8 mouse cellular contexts compared by ENCODE assay signal in the genomic region with DNA sequence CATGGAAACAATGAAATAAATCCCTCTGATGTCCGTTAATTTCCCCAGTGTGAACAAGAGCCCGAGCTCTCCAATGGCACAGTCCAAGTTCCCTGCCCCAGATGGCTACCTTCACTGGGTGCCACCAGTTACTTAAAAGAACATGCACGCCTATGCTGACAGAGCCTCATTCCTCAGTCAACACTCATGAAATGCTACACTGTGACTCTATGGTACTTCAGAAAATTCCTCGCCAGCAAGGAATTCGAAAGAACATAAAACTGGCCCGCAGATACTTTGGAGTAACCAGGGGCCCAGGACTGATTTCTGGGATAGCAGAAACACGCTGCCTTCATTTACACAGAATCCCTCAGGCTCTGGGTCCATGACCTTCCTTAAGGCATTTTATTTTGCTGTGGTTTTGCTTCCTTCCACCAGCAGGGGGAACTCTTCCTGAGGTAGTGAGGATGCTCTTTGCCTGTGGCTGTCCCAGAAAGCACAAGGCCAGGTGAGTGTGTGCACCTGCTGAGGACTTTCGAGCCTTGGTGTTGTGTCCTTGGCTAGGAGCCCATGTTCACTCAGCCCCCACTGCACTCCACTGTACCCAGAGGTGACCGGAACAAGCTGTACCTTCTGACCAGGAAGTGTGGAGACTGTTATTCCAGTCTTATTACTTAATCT.
A peak's percentile ranks its signal among the peaks of the same experiment; 100 is the strongest.
DNase-seq lines count a peak whose midpoint lies in the region; ATAC-seq and TF ChIP-seq lines count a peak whose summit lies in the region.
"Had no signal": no experiment of that assay in that cellular context is flagged by ENCODE, and none has a peak within 500 bp of the region (broad histone marks: within the 10 kb centered on the region; RNA-seq: fewer than 3 reads in every experiment).

No protein-coding gene starts in this region.

- no peak for TF ChIP-seq EP300 in ES-Bruce4 (IDR thresholded peaks at IDR 0.05; ENCODE audit: insufficient read depth, low read depth, low read length)

- no peak overlapping the region for H3K27ac ChIP-seq in ES-Bruce4 (ENCODE audit: insufficient read depth, low read length)
- no peak overlapping the region for H3K27ac ChIP-seq in hindbrain, embryonic 10.5 days
- H3K27ac ChIP-seq: heart, embryonic 13.5 days had no signal

- TF ChIP-seq CTCF in ES-Bruce4 (IDR thresholded peaks at IDR 0.05; ENCODE audit: low read depth, low read length) = peak; percentile 61

- no peaks in the 10 kb centered on the region for H3K9me3 ChIP-seq in ES-Bruce4 (replicated peaks; ENCODE audit: control insufficient read depth, insufficient read depth, low read length, poor library complexity, severe bottlenecking)
- H3K9me3 ChIP-seq in hindbrain, embryonic 10.5 days = no peaks in the 10 kb centered on the region
- H3K9me3 ChIP-seq: heart, embryonic 13.5 days had no signal

- no peak for TF ChIP-seq POLR2A in ES-Bruce4 (IDR thresholded peaks at IDR 0.05; ENCODE audit: insufficient read depth, low read length)

- H3K27me3 ChIP-seq in ES-Bruce4 (ENCODE audit: control insufficient read depth, insufficient read depth, low read length, poor library complexity, severe bottlenecking) = no peaks in the 10 kb centered on the region
- H3K27me3 ChIP-seq in hindbrain, embryonic 10.5 days (ENCODE audit: insufficient read depth, poor library complexity, severe bottlenecking) = no peaks in the 10 kb centered on the region

- WGBS in hindbrain, embryonic 10.5 days = 78% methylated on average over 9 of the region's 9 CpGs

- no peak overlapping the region for H3K4me3 ChIP-seq in ES-Bruce4 (ENCODE audit: low read depth, low read length)
- H3K4me3 ChIP-seq in hindbrain, embryonic 10.5 days = no peak overlapping the region
- H3K4me3 ChIP-seq: heart, embryonic 13.5 days had no signal

- peak; percentile 55 for DNase-seq in adipocyte (ENCODE audit: low spot score)
- peak; percentile 70 for DNase-seq in embryo, embryonic 11 days
- DNase-seq in hindbrain, embryonic 10.5 days (ENCODE audit: low spot score) = peak; percentile 35
- peak; percentile 25 to 47 for DNase-seq in layer of hippocampus, postnatal 10 days (ENCODE audit: low spot score in 2 of 2)
- DNase-seq in right cerebral cortex, postnatal 25 days = peak; percentile 30

- ATAC-seq in megakaryocyte-erythroid progenitor cell, adult 5-6 weeks (replicated peaks; ENCODE audit: low FRiP score, low TSS enrichment, poor library complexity, severe bottlenecking) = peak; percentile 74; the same call in 1 of the 2 replicates

- H3K9ac ChIP-seq in ES-Bruce4 (ENCODE audit: low read depth, poor library complexity, severe bottlenecking) = no peak overlapping the region
- H3K9ac ChIP-seq: heart, embryonic 13.5 days had no signal

- no peaks in the 10 kb centered on the region for H3K4me1 ChIP-seq in ES-Bruce4 (ENCODE audit: control insufficient read depth, insufficient read depth, low read length)
- H3K4me1 ChIP-seq in hindbrain, embryonic 10.5 days (replicated peaks) = no peaks in the 10 kb centered on the region

- no peaks in the 10 kb centered on the region for H3K36me3 ChIP-seq in ES-Bruce4 (ENCODE audit: control insufficient read depth, insufficient read depth, low read length, poor library complexity, severe bottlenecking)
- no peaks in the 10 kb centered on the region for H3K36me3 ChIP-seq in hindbrain, embryonic 10.5 days
- H3K36me3 ChIP-seq: heart, embryonic 13.5 days had no signal
